Mouse (Mus musculus) embryo, embryonic 11 days (tissue): ENCODE measurements at regions not wholly inside any gene's neighbourhood (a gene's known extent, or its start where the extent isn't known, plus 50 kb on each side); places are given as distances from the start of the nearest gene placed in this dataset.

Experiments used
- DNase-seq: peaks from one replicate; pipeline ENCODE4 v3.0.0-alpha.2; 2015

DNA sequence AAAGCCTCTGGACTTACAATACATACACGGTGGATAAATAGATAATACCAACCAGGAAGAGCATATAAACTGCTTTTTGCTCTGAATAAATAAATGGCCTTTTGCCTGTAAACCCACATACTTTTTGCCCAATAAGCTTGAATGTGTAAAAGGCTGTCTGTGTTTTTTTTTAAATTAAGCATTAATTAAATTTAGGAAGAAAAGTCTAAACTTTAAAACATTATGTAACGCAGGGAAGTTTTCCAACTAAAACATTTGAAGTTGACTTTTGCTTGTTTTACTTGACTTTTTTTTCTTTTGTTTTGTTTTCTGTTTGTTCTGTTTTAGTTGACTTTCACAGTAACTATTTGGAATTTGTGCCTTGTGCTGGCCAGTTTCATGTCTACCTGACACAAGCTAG lies 60.7 kb upstream of the Gm47985 start:
- no peak for DNase-seq

DNA sequence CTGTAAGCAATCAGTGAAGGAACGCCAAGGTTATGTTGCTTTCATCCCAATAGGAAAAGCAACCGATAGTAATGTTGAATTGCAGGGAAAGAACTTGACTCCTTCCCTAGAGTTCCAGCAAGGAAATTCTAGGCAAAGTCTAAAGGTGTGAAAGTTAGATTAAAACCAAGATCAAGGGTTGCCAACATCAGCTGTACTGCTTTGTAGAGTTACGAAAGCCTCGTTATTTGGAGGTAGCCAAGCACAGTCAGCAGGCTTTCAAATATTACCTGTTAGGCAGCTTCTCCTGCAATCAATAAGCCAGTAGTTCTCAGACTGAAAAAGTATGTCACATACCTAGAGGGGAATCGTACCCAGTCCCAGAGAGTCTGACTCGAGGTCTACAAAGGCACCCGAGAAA lies 58.4 kb upstream of the Gm47985 start:
- no peak for DNase-seq

DNA sequence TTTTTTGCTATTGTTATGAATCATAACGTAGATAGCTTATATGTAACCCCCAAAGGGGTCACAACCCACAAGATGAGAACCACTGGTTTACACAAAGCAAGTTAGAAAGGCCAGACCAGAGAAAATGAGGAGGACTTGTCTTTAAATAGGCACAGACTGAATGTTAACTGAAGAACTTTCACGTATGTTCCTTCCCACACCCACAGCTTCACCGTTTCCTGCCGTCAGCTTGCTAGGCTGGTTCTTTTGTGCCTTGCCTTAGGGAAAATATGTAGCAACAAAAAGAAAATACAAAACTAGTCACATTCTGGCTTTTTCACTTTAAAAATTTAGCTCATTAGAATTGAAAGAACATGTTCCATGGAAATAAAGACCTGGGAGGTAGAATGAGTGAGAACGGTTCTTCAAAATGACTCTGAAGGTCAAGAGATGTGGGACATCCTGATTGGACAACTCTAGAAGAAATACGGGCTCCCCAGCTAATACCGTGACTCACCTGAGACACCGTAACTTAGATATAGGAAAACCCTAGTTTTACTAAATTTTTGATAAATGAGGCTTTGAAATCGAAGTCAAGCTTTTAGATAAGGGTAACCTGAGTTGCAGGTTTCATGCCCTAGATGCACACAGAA lies 57.2 kb upstream of the Gm47985 start:
- no peak for DNase-seq

DNA sequence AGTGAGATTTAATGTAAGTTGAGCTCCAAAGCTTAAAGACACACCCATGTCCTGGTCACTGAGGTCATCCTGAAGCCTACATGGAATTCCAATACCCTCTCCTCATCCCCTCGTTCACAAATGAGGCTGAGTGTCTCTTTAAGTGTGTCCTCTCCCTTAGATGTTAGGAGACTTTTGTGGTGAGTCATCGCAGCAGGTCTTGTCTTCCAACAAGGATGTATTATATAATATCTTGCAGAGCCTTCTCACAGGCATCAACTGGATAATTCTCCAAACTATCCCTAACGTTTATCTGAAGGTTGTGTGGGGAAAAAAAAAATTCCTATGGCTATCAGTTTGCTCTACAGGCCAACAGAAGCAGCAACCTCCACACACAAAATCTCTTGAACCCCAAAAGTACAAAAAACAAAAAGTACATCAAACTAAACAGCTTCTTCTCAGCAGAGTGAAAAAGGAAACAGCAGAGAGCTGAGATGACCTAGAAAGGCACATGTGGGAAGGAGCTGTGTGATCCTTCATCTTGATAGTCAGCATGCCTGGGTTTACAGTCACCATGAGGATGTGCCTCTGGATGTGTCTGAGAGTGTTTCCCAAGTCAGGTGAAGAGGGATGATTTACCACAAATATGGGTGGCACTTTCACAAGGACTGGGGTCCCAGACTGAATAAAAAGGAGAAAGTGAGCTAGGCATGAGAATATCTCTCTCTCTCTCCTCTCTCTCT lies 56.4 kb upstream of the Gm47985 start:
- DNase-seq: no peak

DNA sequence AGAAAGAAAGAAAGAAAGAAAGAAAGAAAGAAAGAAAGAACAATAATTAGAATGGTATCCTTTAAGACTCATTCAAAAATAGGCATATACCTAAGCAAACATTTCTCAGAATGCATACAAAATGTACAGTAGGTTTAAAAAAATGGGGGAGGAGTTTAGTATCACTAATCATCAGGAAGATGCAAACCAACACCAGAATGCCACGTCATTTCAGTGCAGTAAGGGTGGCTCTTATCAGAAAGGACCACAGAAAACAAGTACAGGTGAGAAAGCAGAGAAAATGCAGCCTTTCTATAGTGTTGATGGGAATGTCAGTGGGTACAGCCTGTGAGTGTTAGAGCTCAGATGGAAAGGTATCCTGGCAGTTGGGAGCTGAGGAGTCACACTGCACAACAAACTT lies 55.6 kb upstream of the Gm47985 start:
- DNase-seq: no peak

DNA sequence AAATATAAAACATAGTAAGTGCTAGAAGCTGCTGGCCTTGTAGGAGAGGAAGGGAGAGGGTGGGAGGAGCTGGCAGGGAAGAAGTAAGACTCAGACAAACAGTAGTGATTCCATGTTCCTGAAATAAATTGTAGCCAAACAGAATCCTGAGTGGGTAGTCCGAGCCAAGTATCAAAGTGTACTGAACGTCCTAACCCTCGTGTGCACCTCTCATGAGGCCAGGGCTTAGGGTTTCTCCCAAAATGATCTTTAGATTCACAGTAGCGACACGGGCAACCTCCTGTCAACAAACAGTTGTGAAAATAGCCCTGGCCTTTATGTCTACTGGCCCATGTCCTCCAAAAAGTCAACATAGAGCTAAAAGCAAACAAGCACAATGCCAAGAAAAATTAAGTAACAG lies 54.3 kb upstream of the Gm47985 start:
- no peak for DNase-seq

DNA sequence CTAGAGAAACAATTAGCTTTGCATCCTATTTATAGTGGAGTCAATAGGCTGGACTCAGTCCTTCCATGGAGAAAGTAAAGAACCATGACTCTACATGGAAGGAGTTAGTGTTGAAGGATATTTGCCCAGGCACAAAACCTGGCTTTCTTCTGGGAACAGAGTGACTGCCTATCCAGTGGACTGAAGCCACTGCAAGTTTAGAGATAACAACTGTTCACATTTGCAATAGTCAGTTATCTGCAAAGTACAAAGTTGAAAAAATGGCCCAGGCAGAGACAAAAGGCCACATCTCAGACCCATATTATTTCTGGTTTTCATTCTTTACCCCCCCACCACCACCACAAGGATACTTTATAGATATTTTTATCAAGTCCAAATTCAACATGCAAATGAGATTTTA lies 53.4 kb upstream of the Gm47985 start:
- DNase-seq: no peak

DNA sequence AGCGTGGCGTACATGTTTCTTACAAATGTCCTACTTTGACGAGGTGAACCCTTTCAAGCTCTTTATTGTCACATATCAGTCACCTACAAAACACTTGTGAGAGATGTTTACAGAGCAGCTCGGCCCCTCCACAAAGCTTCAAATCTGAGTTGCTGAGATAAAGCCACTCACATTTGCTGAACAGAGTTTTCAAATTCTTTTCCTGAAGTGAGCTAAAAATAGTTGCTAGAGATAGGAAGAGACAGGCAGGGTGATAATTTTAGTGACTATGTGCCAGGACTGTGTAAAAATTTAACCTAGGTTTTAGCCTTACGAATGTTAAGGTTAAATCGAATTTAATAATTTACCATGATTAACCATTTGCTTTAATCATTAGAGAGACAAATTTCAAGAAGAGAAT lies 52.3 kb upstream of the Gm47985 start:
- no peak for DNase-seq

DNA sequence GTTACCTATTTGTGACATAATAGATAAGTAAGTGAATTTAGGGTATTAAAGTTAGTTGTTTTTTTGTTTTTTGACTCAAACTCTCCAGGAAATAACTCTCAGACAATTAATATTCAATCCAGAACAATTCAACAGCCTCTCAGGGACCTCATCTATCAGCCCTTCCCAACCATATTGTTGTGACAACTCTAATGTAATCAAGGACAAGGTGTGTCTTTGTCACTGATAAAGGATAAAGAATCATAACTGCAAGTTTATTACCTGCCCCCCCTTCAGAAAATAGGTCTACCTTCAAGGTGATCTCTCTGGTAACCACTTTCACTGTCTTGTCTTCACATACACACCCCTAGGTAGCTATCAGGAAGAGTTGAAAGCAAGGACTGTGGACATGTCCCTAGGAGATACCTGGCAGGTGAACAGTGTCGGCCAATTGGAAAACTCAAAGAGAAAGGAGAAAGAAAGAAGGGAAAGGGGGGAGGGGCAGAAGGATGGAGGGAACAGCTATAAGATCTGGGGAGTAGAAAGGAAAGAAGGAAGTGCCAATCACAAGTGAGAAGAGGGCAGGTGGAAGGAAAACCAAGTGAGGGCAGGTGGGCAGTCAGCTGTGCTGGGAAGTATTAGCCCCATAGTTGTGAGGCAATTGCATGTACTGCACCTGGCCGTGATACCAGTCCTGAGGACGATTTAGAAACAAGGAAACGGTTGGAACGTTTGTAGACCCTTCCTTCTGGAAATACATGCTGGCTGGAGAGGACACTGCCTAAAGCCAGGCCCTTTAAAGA lies 51.3 kb upstream of the Gm47985 start:
- DNase-seq: no peak

DNA sequence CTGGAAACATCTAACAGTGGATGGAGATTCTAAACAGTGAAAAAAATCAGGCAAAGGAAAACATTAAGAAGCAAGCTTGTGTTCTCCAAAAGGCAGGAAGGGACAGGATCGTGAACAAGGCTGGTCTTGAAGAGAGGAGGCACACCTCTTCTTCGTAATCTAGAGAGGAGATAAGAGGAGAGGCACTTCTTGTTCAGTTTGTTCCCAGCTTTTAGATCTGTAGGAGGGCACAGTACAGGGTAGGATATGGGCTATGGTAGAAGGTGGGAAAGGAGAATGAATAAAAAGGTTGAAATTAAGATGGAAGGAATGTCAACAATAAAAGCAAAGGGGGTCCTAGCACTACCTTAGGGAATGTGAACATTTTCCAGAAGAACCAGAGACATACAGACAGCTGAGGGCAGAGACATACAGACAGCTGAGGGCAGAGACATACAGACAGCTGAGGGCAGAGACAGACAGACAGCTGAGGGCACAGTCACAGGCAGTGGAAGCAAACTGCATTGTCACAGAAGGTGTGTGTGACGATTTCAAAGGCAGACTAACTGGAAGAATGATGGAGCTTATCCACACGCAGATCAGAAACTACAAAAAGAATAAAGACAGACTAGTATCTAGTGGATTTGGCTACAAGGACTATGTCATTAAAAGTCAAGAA lies 50.6 kb upstream of the Gm47985 start:
- DNase-seq: no peak
